In genomic region chr3:92458620-92459019, GRCm38 (mm10) we compare ENCODE assay signal across 40 mouse cellular contexts. TPM values are rescaled to one million over a fixed set of nuclear protein-coding genes. Genes with fewer than 3 reads are reported as not detected.
"Had no signal": no experiment of that assay in that cellular context is flagged by ENCODE, and none has a peak within 500 bp of the region (broad histone marks: within the 10 kb centered on the region; RNA-seq: fewer than 3 reads in every experiment).

Sprr3 (minus strand) TSS chr3:92458720.

- H3K9me3 ChIP-seq: heart, embryonic 13.5 days; heart, embryonic 15.5 days; hindbrain, embryonic 13.5 days; hindbrain, embryonic 15.5 days; intestine, embryonic 15.5 days; limb, embryonic 13.5 days; limb, embryonic 15.5 days; liver, embryonic 12.5 days had no signal

- H3K27ac ChIP-seq: gastrocnemius, adult 2 months; heart, adult 2 months; heart, embryonic 13.5 days; heart, embryonic 15.5 days; hindbrain, embryonic 13.5 days; hindbrain, embryonic 15.5 days; intestine, embryonic 15.5 days; layer of hippocampus, adult 2 months; limb, embryonic 13.5 days; limb, embryonic 15.5 days; liver, embryonic 12.5 days had no signal

- H3K9ac ChIP-seq: heart, embryonic 13.5 days; heart, embryonic 15.5 days; hindbrain, embryonic 13.5 days; hindbrain, embryonic 15.5 days; intestine, embryonic 15.5 days; limb, embryonic 13.5 days; limb, embryonic 15.5 days; liver, embryonic 12.5 days had no signal

- H3K36me3 ChIP-seq: heart, embryonic 13.5 days; heart, embryonic 15.5 days; hindbrain, embryonic 13.5 days; hindbrain, embryonic 15.5 days; intestine, embryonic 15.5 days; limb, embryonic 13.5 days; limb, embryonic 15.5 days; liver, embryonic 12.5 days had no signal

- H3K4me1 ChIP-seq: heart, embryonic 13.5 days; heart, embryonic 15.5 days; hindbrain, embryonic 13.5 days; hindbrain, embryonic 15.5 days; intestine, embryonic 15.5 days; limb, embryonic 13.5 days; limb, embryonic 15.5 days; liver, embryonic 12.5 days had no signal

- H3K4me3 ChIP-seq: gastrocnemius, adult 2 months; heart, adult 2 months; heart, embryonic 13.5 days; heart, embryonic 15.5 days; hindbrain, embryonic 13.5 days; hindbrain, embryonic 15.5 days; intestine, embryonic 15.5 days; layer of hippocampus, adult 2 months; limb, embryonic 13.5 days; limb, embryonic 15.5 days; liver, embryonic 12.5 days had no signal

- ATAC-seq: inflammation-experienced regulatory T-cells, adult 6 months; intestine, embryonic 15.5 days; intestine, postnatal 0 days; liver, embryonic 12.5 days had no signal

- H3K4me2 ChIP-seq: heart, embryonic 11.5 days; heart, embryonic 13.5 days; heart, embryonic 15.5 days; hindbrain, embryonic 13.5 days; hindbrain, embryonic 15.5 days; intestine, embryonic 15.5 days; limb, embryonic 13.5 days; limb, embryonic 15.5 days; liver, embryonic 12.5 days had no signal

- H3K27me3 ChIP-seq: heart, embryonic 13.5 days; heart, embryonic 15.5 days; hindbrain, embryonic 13.5 days; hindbrain, embryonic 15.5 days; intestine, embryonic 15.5 days; limb, embryonic 13.5 days; limb, embryonic 15.5 days; liver, embryonic 12.5 days had no signal

- DNase-seq: gastrocnemius, adult 2 months; gastrocnemius, postnatal 10 days; gastrocnemius, postnatal 25 days; heart, adult 2 months; heart, postnatal 14 days; heart, postnatal 36 days; kidney, adult 18-20 months; kidney, adult 8-10 months; kidney, postnatal 10 days; kidney, postnatal 25 days; kidney, postnatal 4 days; left cerebral cortex, postnatal 4 days had no signal

RNA-seq across cellular contexts. Expression of gene Sprr3, which starts in this region (rescaled TPM):
- total RNA-seq: gastrocnemius, adult 2 months; gastrocnemius, postnatal 10 days; gastrocnemius, postnatal 25 days; gastrocnemius, postnatal 4 days; granulocyte monocyte progenitor cell, adult 5-6 weeks; heart, adult 2 months; heart, postnatal 14 days; heart, postnatal 36 days; hematopoietic stem cell, adult 5-6 weeks; layer of hippocampus, adult 2 months; layer of hippocampus, postnatal 10 days; layer of hippocampus, postnatal 25 days; left cerebral cortex, adult 18-20 months; left cerebral cortex, adult 8-10 months; left cerebral cortex, postnatal 10 days; left cerebral cortex, postnatal 25 days; left cerebral cortex, postnatal 4 days; liver, adult 2 months had no signal
- polyA plus RNA-seq: frontal cortex, adult 2 months; heart, adult 2 months; heart, embryonic 11.5 days; heart, embryonic 13.5 days; heart, embryonic 15.5 days; heart, postnatal 0 days; hindbrain, embryonic 11.5 days; hindbrain, embryonic 13.5 days; hindbrain, embryonic 15.5 days; inflammation-experienced regulatory T-cells, adult 6 months; intestine, embryonic 15.5 days; intestine, postnatal 0 days; kidney, embryonic 14.5 days; kidney, embryonic 16.5 days; limb, embryonic 11.5 days; limb, embryonic 13.5 days; liver, adult 2 months; liver, embryonic 12.5 days had no signal
